16 mouse cellular contexts compared by ENCODE assay signal in the genomic region with DNA sequence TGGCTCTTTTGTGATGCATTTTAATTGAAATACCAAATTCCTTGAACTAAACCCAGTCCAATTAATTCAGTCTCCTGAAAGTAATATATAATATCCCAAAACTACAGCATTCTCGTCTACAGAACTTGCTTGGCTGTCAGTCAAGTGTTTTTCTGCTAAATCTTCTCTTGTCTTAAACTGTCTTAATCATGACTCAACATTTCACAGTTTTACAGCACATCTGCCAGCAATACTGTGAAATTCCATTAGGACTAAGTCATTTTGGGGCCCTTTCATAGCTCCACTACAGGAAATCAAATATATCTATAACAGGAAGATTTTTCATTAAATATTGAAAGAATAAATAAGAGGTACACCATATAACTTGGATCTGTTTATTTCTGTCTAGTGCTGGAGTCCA.
"Had no signal": no experiment of that assay in that cellular context is flagged by ENCODE, and none has a peak within 500 bp of the region (broad histone marks: within the 10 kb centered on the region; RNA-seq: fewer than 3 reads in every experiment).

No protein-coding gene starts in this region.

- DNase-seq: heart, postnatal 10 days; heart, postnatal 14 days; heart, postnatal 36 days; heart, postnatal 4 days; kidney, adult 11 months; kidney, adult 18-20 months; kidney, adult 2 months; kidney, adult 8-10 months; kidney, adult 9 months; kidney, postnatal 10 days; kidney, postnatal 14 days; kidney, postnatal 25 days; kidney, postnatal 36 days; kidney, postnatal 4 days; layer of hippocampus, adult 9-11 months; layer of hippocampus, postnatal 36 days had no signal
